Mouse (Mus musculus): ENCODE measurements at regions not wholly inside any gene's neighbourhood (a gene's known extent, or its start where the extent isn't known, plus 50 kb on each side); places are given as distances from the start of the nearest gene placed in this dataset.

GRCm38 (mm10) chr8:64542501-64542900, 150.4 kb downstream of the Cpe start:
- no peak for DNase-seq (ENCODE audit: low spot score in 2 of 2)

GRCm38 (mm10) chr8:64539846-64540472, 152.9 kb downstream of the Cpe start:
- DNase-seq (ENCODE audit: low spot score in 2 of 2), result no peak

GRCm38 (mm10) chr8:64531780-64532179, 161.1 kb downstream of the Cpe start:
- no peak for DNase-seq (ENCODE audit: low spot score in 2 of 2)

GRCm38 (mm10) chr8:64522441-64523102, 170.3 kb downstream of the Cpe start:
- DNase-seq (ENCODE audit: low spot score in 2 of 2), result no peak

GRCm38 (mm10) chr8:64519650-64520049, 173.2 kb downstream of the Cpe start:
- no peak for DNase-seq (ENCODE audit: low spot score in 2 of 2)

GRCm38 (mm10) chr8:64515923-64516322, 176.9 kb downstream of the Cpe start:
- DNase-seq (ENCODE audit: low spot score in 2 of 2), result no peak

GRCm38 (mm10) chr8:64497281-64498060, 195.4 kb downstream of the Cpe start:
- no peak for DNase-seq (ENCODE audit: low spot score in 2 of 2)

GRCm38 (mm10) chr8:64496333-64497213, 196.3 kb downstream of the Cpe start:
- DNase-seq (ENCODE audit: low spot score in 2 of 2), result no peak

- DNase-seq (ENCODE audit: low spot score in 2 of 2), result no peak
These were observed 201.3 kb downstream of the Cpe start for GRCm38 (mm10) chr8:64491561-64491960.

GRCm38 (mm10) chr8:64488057-64488456, 204.8 kb downstream of the Cpe start:
- DNase-seq (ENCODE audit: low spot score in 2 of 2), result no peak

- DNase-seq (ENCODE audit: low spot score in 2 of 2), result no peak
These were observed 219.6 kb downstream of the Cpe start for GRCm38 (mm10) chr8:64473276-64473675.

- no peak for DNase-seq (ENCODE audit: low spot score in 2 of 2)
These were observed 220.0 kb downstream of the Cpe start for GRCm38 (mm10) chr8:64472801-64473270.

- DNase-seq (ENCODE audit: low spot score in 2 of 2), result no peak
These were observed 231.7 kb downstream of the Cpe start for GRCm38 (mm10) chr8:64461136-64461535.

GRCm38 (mm10) chr8:64456970-64457369, 235.9 kb downstream of the Cpe start:
- no peak for DNase-seq (ENCODE audit: low spot score in 2 of 2)

- DNase-seq (ENCODE audit: low spot score in 2 of 2), result no peak
These were observed 238.1 kb downstream of the Cpe start for GRCm38 (mm10) chr8:64454736-64455135.

GRCm38 (mm10) chr8:64445366-64445765, 239.3 kb upstream of the Tll1 start:
- no peak for DNase-seq (ENCODE audit: low spot score in 2 of 2)

GRCm38 (mm10) chr8:64444429-64444828, 238.4 kb upstream of the Tll1 start:
- DNase-seq (ENCODE audit: low spot score in 2 of 2), result no peak

- no peak for DNase-seq (ENCODE audit: low spot score in 2 of 2)
These were observed 232.4 kb upstream of the Tll1 start for GRCm38 (mm10) chr8:64438489-64438888.

GRCm38 (mm10) chr8:64434648-64435047, 228.6 kb upstream of the Tll1 start:
- DNase-seq (ENCODE audit: low spot score in 2 of 2), result no peak

GRCm38 (mm10) chr8:64422850-64423214, 216.8 kb upstream of the Tll1 start:
- DNase-seq (ENCODE audit: low spot score in 2 of 2), result no peak

GRCm38 (mm10) chr8:64422200-64422849, 216.3 kb upstream of the Tll1 start:
- DNase-seq (ENCODE audit: low spot score in 2 of 2), result no peak

Measured in frontal cortex, postnatal 14 days (tissue).